10 mouse cellular contexts compared by ENCODE assay signal in genomic region chr2:142554851-142555250, GRCm38 (mm10).
A peak's percentile ranks its signal among the peaks of the same experiment; 100 is the strongest.
DNase-seq lines count a peak whose midpoint lies in the region; TF ChIP-seq lines count a peak whose summit lies in the region.
"Had no signal": no experiment of that assay in that cellular context is flagged by ENCODE, and none has a peak within 500 bp of the region (broad histone marks: within the 10 kb centered on the region; RNA-seq: fewer than 3 reads in every experiment).

No protein-coding gene starts in this region.

- TF ChIP-seq EP300 in heart, adult 2 months (IDR thresholded peaks at IDR 0.05; ENCODE audit: insufficient read depth, low read depth, low read length): no peak

- no peak overlapping the region for H3K27ac ChIP-seq in heart, adult 2 months
- H3K27ac ChIP-seq: kidney, postnatal 0 days; stomach, embryonic 15.5 days had no signal

- H3K4me1 ChIP-seq in heart, adult 2 months (ENCODE audit: control insufficient read depth, insufficient read depth, low read length): no peaks in the 10 kb centered on the region
- H3K4me1 ChIP-seq: stomach, embryonic 15.5 days had no signal

- no peaks in the 10 kb centered on the region for H3K79me2 ChIP-seq in heart, adult 2 months (replicated peaks; ENCODE audit: control insufficient read depth, insufficient read depth, low read length)

- WGBS in heart, adult 2 months: 52% methylated on average over 2 of the region's 2 CpGs

- no peak overlapping the region for H3K9ac ChIP-seq in heart, adult 2 months (ENCODE audit: low read depth, low read length)
- H3K9ac ChIP-seq: stomach, embryonic 15.5 days had no signal

- intact Hi-C loops in heart, adult 2 months (cut with DNase I): no loop called here
- intact Hi-C loops in heart, postnatal 36 days (cut with DNase I): no loop called here

- no peak overlapping the region for H3K4me3 ChIP-seq in heart, adult 2 months
- H3K4me3 ChIP-seq: stomach, embryonic 15.5 days had no signal

- H3K36me3 ChIP-seq in heart, adult 2 months (ENCODE audit: control insufficient read depth, insufficient read depth, low read length): no peaks in the 10 kb centered on the region
- H3K36me3 ChIP-seq: stomach, embryonic 15.5 days had no signal

- DNase-seq in heart, adult 2 months: peak in 1 of 2 experiments; percentile 11
- no peak for DNase-seq in heart, adult 9 months (ENCODE audit: low spot score in 2 of 2)
- DNase-seq in ovary, postnatal 36 days (ENCODE audit: low spot score): peak; percentile 26
- no peak for DNase-seq in ovary, postnatal 10 days (ENCODE audit: low spot score)
- DNase-seq in heart, postnatal 36 days: peak; percentile 6 to 8
- peak; percentile 1 for DNase-seq in skeletal muscle tissue, adult 2 months (ENCODE audit: low read depth, low spot score)
- no peak for DNase-seq in yolk sac, embryonic 10.5 days (ENCODE audit: low spot score)
- no peak for DNase-seq in kidney, postnatal 14 days

- TF ChIP-seq POLR2A in heart, adult 2 months (IDR thresholded peaks at IDR 0.05; ENCODE audit: insufficient read depth, low read depth, low read length): no peak

- no peaks in the 10 kb centered on the region for H3K27me3 ChIP-seq in heart, adult 2 months (ENCODE audit: control insufficient read depth, insufficient read depth, low read length)
- H3K27me3 ChIP-seq: stomach, embryonic 15.5 days had no signal

- TF ChIP-seq CTCF in heart, adult 2 months (IDR thresholded peaks at IDR 0.05): peak; percentile 40

Comparison
In these comparisons a context has a peak if more than half of its experiments do, and no peak if none do; other contexts are left out.
1. DNase-seq: peak in ovary, postnatal 36 days (single experiment), heart, postnatal 36 days (2 of 2) and skeletal muscle tissue, adult 2 months (single experiment); none in heart, adult 9 months (0 of 2), ovary, postnatal 10 days (single experiment), yolk sac, embryonic 10.5 days (single experiment) and kidney, postnatal 14 days (single experiment).